Mouse (Mus musculus): ENCODE measurements at regions not wholly inside any gene's neighbourhood (a gene's known extent, or its start where the extent isn't known, plus 50 kb on each side); places are given as distances from the start of the nearest gene placed in this dataset.

- WGBS = 68% methylated on average over 7 of the region's 7 CpGs
- TF ChIP-seq CTCF (IDR thresholded peaks at IDR 0.05; ENCODE audit: low read depth) = no peak
- DNase-seq (no peak), ATAC-seq (ENCODE audit: insufficient read depth) (no peak)
- H3K36me3 ChIP-seq (ENCODE audit: insufficient read depth) = no peaks in the 10 kb centered on the region
- no peak overlapping the region for H3K9ac ChIP-seq
- no peaks in the 10 kb centered on the region for H3K9me3 ChIP-seq (ENCODE audit: low read depth, low read length)
- no peak overlapping the region for H3K4me3 ChIP-seq (ENCODE audit: low read depth, low read length)
- H3K27ac ChIP-seq (ENCODE audit: low read depth) = no peak overlapping the region
- no peaks in the 10 kb centered on the region for H3K27me3 ChIP-seq (ENCODE audit: insufficient read depth, low read length)
- no peak overlapping the region for H3K4me2 ChIP-seq
- H3K4me1 ChIP-seq (ENCODE audit: insufficient read depth) = no peaks in the 10 kb centered on the region
Observed at GRCm38 (mm10) chr15:87290987-87291529, 253.0 kb upstream of the Fam19a5 start.

GRCm38 (mm10) chr15:87319896-87320295 lies 224.2 kb upstream of the Fam19a5 start:
- no peak for DNase-seq
- TF ChIP-seq CTCF (IDR thresholded peaks at IDR 0.05; ENCODE audit: low read depth) = no peak
- no peak for ATAC-seq (ENCODE audit: insufficient read depth)
- Histone ChIP-seq H3K4me1 (ENCODE audit: insufficient read depth) (no peaks in the 10 kb centered on the region), H3K9me3 (ENCODE audit: low read depth, low read length) (no peaks in the 10 kb centered on the region), H3K36me3 (ENCODE audit: insufficient read depth) (no peaks in the 10 kb centered on the region), H3K9ac (no peak overlapping the region), H3K27ac (ENCODE audit: low read depth) (no peak overlapping the region), H3K4me3 (ENCODE audit: low read depth, low read length) (no peak overlapping the region), H3K27me3 (ENCODE audit: insufficient read depth, low read length) (no peaks in the 10 kb centered on the region), H3K4me2 (no peak overlapping the region)

GRCm38 (mm10) chr15:87321067-87321985 lies 222.8 kb upstream of the Fam19a5 start:
- Histone ChIP-seq H3K27ac (ENCODE audit: low read depth) (no peak overlapping the region), H3K36me3 (ENCODE audit: insufficient read depth) (no peaks in the 10 kb centered on the region), H3K4me3 (ENCODE audit: low read depth, low read length) (no peak overlapping the region), H3K9ac (no peak overlapping the region), H3K4me1 (ENCODE audit: insufficient read depth) (no peaks in the 10 kb centered on the region), H3K9me3 (ENCODE audit: low read depth, low read length) (no peaks in the 10 kb centered on the region), H3K27me3 (ENCODE audit: insufficient read depth, low read length) (no peaks in the 10 kb centered on the region), H3K4me2 (no peak overlapping the region)
- DNase-seq (no peak), ATAC-seq (ENCODE audit: insufficient read depth) (no peak)
- WGBS = 61% methylated on average over 12 of the region's 12 CpGs
- TF ChIP-seq CTCF (IDR thresholded peaks at IDR 0.05; ENCODE audit: low read depth) = no peak

- H3K9ac ChIP-seq = no peak overlapping the region
- H3K4me1 ChIP-seq (ENCODE audit: insufficient read depth) = no peaks in the 10 kb centered on the region
- DNase-seq (no peak), ATAC-seq (ENCODE audit: insufficient read depth) (no peak)
- no peaks in the 10 kb centered on the region for H3K9me3 ChIP-seq (ENCODE audit: low read depth, low read length)
- no peak for TF ChIP-seq CTCF (IDR thresholded peaks at IDR 0.05; ENCODE audit: low read depth)
- no peak overlapping the region for H3K4me2 ChIP-seq
- WGBS = 67% methylated on average over 5 of the region's 5 CpGs
- no peaks in the 10 kb centered on the region for H3K27me3 ChIP-seq (ENCODE audit: insufficient read depth, low read length)
- H3K4me3 ChIP-seq (ENCODE audit: low read depth, low read length) = no peak overlapping the region
- no peak overlapping the region for H3K27ac ChIP-seq (ENCODE audit: low read depth)
- no peaks in the 10 kb centered on the region for H3K36me3 ChIP-seq (ENCODE audit: insufficient read depth)
Observed at GRCm38 (mm10) chr15:87325389-87325788, 218.7 kb upstream of the Fam19a5 start.

- H3K4me1 ChIP-seq (ENCODE audit: insufficient read depth) = no peaks in the 10 kb centered on the region
- no peak overlapping the region for H3K4me3 ChIP-seq (ENCODE audit: low read depth, low read length)
- TF ChIP-seq CTCF (IDR thresholded peaks at IDR 0.05; ENCODE audit: low read depth) = no peak
- no peak overlapping the region for H3K9ac ChIP-seq
- H3K36me3 ChIP-seq (ENCODE audit: insufficient read depth) = no peaks in the 10 kb centered on the region
- 85% methylated on average over 6 of the region's 6 CpGs for WGBS
- H3K4me2 ChIP-seq = no peak overlapping the region
- H3K27me3 ChIP-seq (ENCODE audit: insufficient read depth, low read length) = no peaks in the 10 kb centered on the region
- H3K9me3 ChIP-seq (ENCODE audit: low read depth, low read length) = no peaks in the 10 kb centered on the region
- DNase-seq (no peak), ATAC-seq (ENCODE audit: insufficient read depth) (no peak)
- H3K27ac ChIP-seq (ENCODE audit: low read depth) = no peak overlapping the region
Observed at GRCm38 (mm10) chr15:87326281-87326680, 217.8 kb upstream of the Fam19a5 start.

- H3K9me3 ChIP-seq (ENCODE audit: low read depth, low read length) = no peaks in the 10 kb centered on the region
- H3K4me1 ChIP-seq (ENCODE audit: insufficient read depth) = no peaks in the 10 kb centered on the region
- H3K9ac ChIP-seq = no peak overlapping the region
- H3K27me3 ChIP-seq (ENCODE audit: insufficient read depth, low read length) = no peaks in the 10 kb centered on the region
- no peak overlapping the region for H3K4me2 ChIP-seq
- no peak for TF ChIP-seq CTCF (IDR thresholded peaks at IDR 0.05; ENCODE audit: low read depth)
- H3K27ac ChIP-seq (ENCODE audit: low read depth) = no peak overlapping the region
- ATAC-seq (ENCODE audit: insufficient read depth) (no peak), DNase-seq (no peak)
- H3K36me3 ChIP-seq (ENCODE audit: insufficient read depth) = no peaks in the 10 kb centered on the region
- WGBS = 72% methylated on average over 3 of the region's 3 CpGs
- no peak overlapping the region for H3K4me3 ChIP-seq (ENCODE audit: low read depth, low read length)
Observed at GRCm38 (mm10) chr15:87332441-87332840, 211.7 kb upstream of the Fam19a5 start.

GRCm38 (mm10) chr15:87333527-87333926 lies 210.6 kb upstream of the Fam19a5 start:
- Histone ChIP-seq H3K9me3 (ENCODE audit: low read depth, low read length) (no peaks in the 10 kb centered on the region), H3K27me3 (ENCODE audit: insufficient read depth, low read length) (no peaks in the 10 kb centered on the region), H3K36me3 (ENCODE audit: insufficient read depth) (no peaks in the 10 kb centered on the region), H3K9ac (no peak overlapping the region), H3K27ac (ENCODE audit: low read depth) (no peak overlapping the region), H3K4me2 (no peak overlapping the region), H3K4me1 (ENCODE audit: insufficient read depth) (no peaks in the 10 kb centered on the region), H3K4me3 (ENCODE audit: low read depth, low read length) (no peak overlapping the region)
- no peak for TF ChIP-seq CTCF (IDR thresholded peaks at IDR 0.05; ENCODE audit: low read depth)
- ATAC-seq (ENCODE audit: insufficient read depth) (no peak), DNase-seq (no peak)
- WGBS = 80% methylated on average over 4 of the region's 4 CpGs
